Mouse (Mus musculus) olfactory bulb, adult 2 months (tissue): ENCODE data around the gene Teddm1a.

ENCODE experiments used
- CTCF ChIP-seq: fragments of 200-500 bp; IDR thresholded peaks from 2 replicates; pipeline ENCODE4 v1.5.1; 2012; ENCODE audit warnings: low read depth, mild to moderate bottlenecking, low read length, moderate library complexity; ENCODE audit not compliant: insufficient read depth
- POLR2A ChIP-seq: fragments of 200-500 bp; IDR thresholded peaks from 2 replicates; pipeline ENCODE4 v1.6.1; 2012; ENCODE audit warnings: mild to moderate bottlenecking, low read depth, low read length, moderate library complexity; ENCODE audit not compliant: insufficient read depth

- TF ChIP-seq CTCF, result no peak
- no peak for TF ChIP-seq POLR2A
Measured at GRCm38 (mm10) chr1:153930431-153930830, 38.9 kb downstream of the Teddm1a start.
